Mouse (Mus musculus) cortical plate, adult 2 months (tissue): ENCODE measurements around the gene Pigx.

ENCODE experiments used
- CTCF ChIP-seq: fragments of 200-500 bp; IDR thresholded peaks from 2 replicates; pipeline ENCODE4 v1.5.1; 2011; ENCODE audit warnings: mild to moderate bottlenecking, control low read depth, low read length; ENCODE audit not compliant: insufficient read depth; ENCODE audit errors: extremely low read depth
- POLR2A ChIP-seq: fragments of 200-500 bp; IDR thresholded peaks from 2 replicates; pipeline ENCODE4 v1.6.1; 2011; ENCODE audit warnings: mild to moderate bottlenecking, low read length, control low read depth; ENCODE audit not compliant: insufficient read depth; ENCODE audit errors: extremely low read depth

- no peak for TF ChIP-seq CTCF
- no peak for TF ChIP-seq POLR2A
These were observed 20.9 kb upstream of the Pigx start for GRCm38 (mm10) chr16:32120454-32120853.
